Mouse (Mus musculus) forebrain, embryonic 16.5 days (tissue): ENCODE measurements around the gene Nr2f6. TPM values are rescaled to one million over a fixed set of nuclear protein-coding genes. Genes with fewer than 3 reads are reported as not detected.

Experiments
- ATAC-seq: fragments of 200-750 bp; cut with Nextera tagmentation; 2 replicates; pipeline ENCODE4 v1.8.0; 2017; ENCODE audit warnings: mild to moderate bottlenecking, moderate library complexity
- H3K27ac ChIP-seq: fragments of 300-500 bp; sonication (generic); 2 replicates; pipeline ENCODE4 v1.5.1; 2014; ENCODE audit warnings: low read length, control low read depth
- H3K27me3 ChIP-seq: fragments of 300-500 bp; sonication (generic); replicated peaks from 2 replicates; pipeline ENCODE4 v1.6.1; 2014; ENCODE audit warnings: low read length; ENCODE audit not compliant: control insufficient read depth, insufficient read depth
- H3K36me3 ChIP-seq: fragments of 300-500 bp; sonication (generic); 2 replicates; pipeline ENCODE4 v1.6.1; 2014; ENCODE audit not compliant: control insufficient read depth, insufficient read depth
- H3K4me1 ChIP-seq: fragments of 300-500 bp; sonication (generic); replicated peaks from 2 replicates; pipeline ENCODE4 v1.6.1; 2014; ENCODE audit warnings: low read length; ENCODE audit not compliant: control insufficient read depth, insufficient read depth
- H3K4me2 ChIP-seq: fragments of 300-500 bp; sonication (generic); 2 replicates; pipeline ENCODE4 v1.6.1; 2014; ENCODE audit warnings: mild to moderate bottlenecking, low read length, control low read depth
- H3K4me3 ChIP-seq: fragments of 300-500 bp; sonication (generic); replicated peaks from 2 replicates; pipeline ENCODE4 v1.5.1; 2014; ENCODE audit warnings: mild to moderate bottlenecking, low read length, control low read depth
- H3K9ac ChIP-seq: fragments of 300-500 bp; sonication (generic); replicated peaks from 2 replicates; pipeline ENCODE4 v1.6.1; 2014; ENCODE audit warnings: low read depth, low read length, control low read depth
- H3K9me3 ChIP-seq: fragments of 300-500 bp; sonication (generic); 2 replicates; pipeline ENCODE4 v1.6.1; 2016; ENCODE audit warnings: low read length; ENCODE audit not compliant: control insufficient read depth
- WGBS: fragments of 180-500 bp; shearing (Covaris S2); extraction: QIAGEN DNeasy Blood & Tissue Kit; methylation state at CpG from one replicate; pipeline ENCODE4 v1.1.7; 2014; 5-methylcytosine and 5-hydroxymethylcytosine counted together
- polyA plus RNA-seq: library from polyadenylated mRNA; unstranded; fragments of >200 nt; fragmentation: Nextera tagmentation; extraction: Ambion mirVana; gene quantifications from 2 replicates; pipeline ENCODE4 v1.2.1, GENCODE M21; 2015

Nr2f6 gene
- polyA plus RNA-seq, 1 experiment from 2014 or later = 11.8 TPM

- no peaks in the 10 kb centered on the region for H3K9me3 ChIP-seq
- no peak overlapping the region for H3K27ac ChIP-seq
- WGBS = 1% methylated on average over 72 of the region's 72 CpGs
- H3K9ac ChIP-seq = peak overlapping the region; percentile 79
- H3K4me3 ChIP-seq = peak overlapping the region; percentile 72
- peak overlapping the region; percentile 95 for H3K4me2 ChIP-seq
- 0 out of 2 replicates have a peak, but pooled peaks cover 2% of the 10 kb centered on the region for H3K36me3 ChIP-seq
- H3K27me3 ChIP-seq = peaks cover 6% of the 10 kb centered on the region; the same call in 1 of the 2 replicates
- no peak for ATAC-seq
- H3K4me1 ChIP-seq = peaks cover 41% of the 10 kb centered on the region
Measured at GRCm38 (mm10) chr8:71380178-71381171, 1.3 kb downstream of the Nr2f6 start.

- 0 out of 2 replicates have a peak overlapping the region, but pooled peaks have one; percentile 2 for H3K9ac ChIP-seq
Measured at GRCm38 (mm10) chr8:71379512-71380075, 2.2 kb downstream of the Nr2f6 start.

GRCm38 (mm10) chr8:71379008-71379407 lies 2.8 kb downstream of the Nr2f6 start:
- Histone ChIP-seq H3K4me1 (peaks cover 43% of the 10 kb centered on the region), H3K4me3 (no peak overlapping the region), H3K9ac (no peak overlapping the region)

More at GRCm38 (mm10) chr8:71379512-71380075, 2.2 kb downstream of the Nr2f6 start:
- Histone ChIP-seq H3K27me3 (peaks cover 6% of the 10 kb centered on the region; the same call in 1 of the 2 replicates), H3K36me3 (0 out of 2 replicates have a peak, but pooled peaks cover 2% of the 10 kb centered on the region), H3K27ac (no peak overlapping the region), H3K4me1 (peaks cover 43% of the 10 kb centered on the region), H3K9me3 (no peaks in the 10 kb centered on the region), H3K4me2 (peak overlapping the region; percentile 95), H3K4me3 (peak overlapping the region; percentile 72)
- 42% methylated on average over 3 of the region's 3 CpGs for WGBS
- no peak for ATAC-seq

DNA sequence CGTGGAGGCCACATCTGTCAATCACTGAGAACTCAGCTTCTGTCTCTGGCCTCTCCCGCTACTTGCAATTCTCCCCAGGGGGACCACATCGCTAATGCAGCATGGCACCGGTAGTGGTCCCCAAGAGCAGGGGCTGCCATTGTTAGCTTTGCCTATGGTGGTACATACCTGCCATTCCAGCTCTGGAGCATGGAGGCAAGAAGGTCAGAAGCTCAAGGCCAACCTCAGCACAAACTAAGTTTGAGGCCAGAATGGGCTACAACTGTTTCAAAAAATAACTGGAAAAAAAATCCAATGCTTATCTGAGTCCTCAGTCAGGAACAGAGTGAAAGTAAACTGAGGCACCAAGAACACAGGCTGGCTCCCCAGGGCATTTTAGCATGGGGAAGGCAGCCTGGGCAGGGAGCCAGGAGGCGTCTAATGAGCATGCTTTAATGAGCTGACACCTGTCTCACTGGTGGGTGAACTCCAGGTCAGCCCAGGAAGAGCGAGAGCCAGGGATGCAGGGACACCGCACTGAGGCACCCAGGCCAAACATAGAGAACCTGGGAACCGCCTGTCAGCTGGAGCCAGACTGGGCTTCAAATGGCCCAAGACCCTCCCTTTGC lies 5.2 kb downstream of the Nr2f6 start:
- Histone ChIP-seq H3K36me3 (0 out of 2 replicates have a peak, but pooled peaks cover 2% of the 10 kb centered on the region), H3K4me2 (peak overlapping the region; percentile 75), H3K9me3 (no peaks in the 10 kb centered on the region), H3K9ac (peak overlapping the region; percentile 70), H3K27me3 (peaks cover 6% of the 10 kb centered on the region; the same call in 1 of the 2 replicates), H3K4me3 (peak overlapping the region; percentile 45), H3K27ac (no peak overlapping the region), H3K4me1 (peaks cover 38% of the 10 kb centered on the region)
- no peak for ATAC-seq
- WGBS = 28% methylated on average over 8 of the region's 8 CpGs

More at GRCm38 (mm10) chr8:71379008-71379407, 2.8 kb downstream of the Nr2f6 start:
- no peaks in the 10 kb centered on the region for H3K9me3 ChIP-seq
- no peak for ATAC-seq
- H3K4me2 ChIP-seq = peak overlapping the region; percentile 95; the same call in 1 of the 2 replicates
- peaks cover 6% of the 10 kb centered on the region; the same call in 1 of the 2 replicates for H3K27me3 ChIP-seq
- WGBS = 28% methylated on average over 4 of the region's 4 CpGs
- H3K36me3 ChIP-seq = 0 out of 2 replicates have a peak, but pooled peaks cover 2% of the 10 kb centered on the region
- no peak overlapping the region for H3K27ac ChIP-seq

DNA sequence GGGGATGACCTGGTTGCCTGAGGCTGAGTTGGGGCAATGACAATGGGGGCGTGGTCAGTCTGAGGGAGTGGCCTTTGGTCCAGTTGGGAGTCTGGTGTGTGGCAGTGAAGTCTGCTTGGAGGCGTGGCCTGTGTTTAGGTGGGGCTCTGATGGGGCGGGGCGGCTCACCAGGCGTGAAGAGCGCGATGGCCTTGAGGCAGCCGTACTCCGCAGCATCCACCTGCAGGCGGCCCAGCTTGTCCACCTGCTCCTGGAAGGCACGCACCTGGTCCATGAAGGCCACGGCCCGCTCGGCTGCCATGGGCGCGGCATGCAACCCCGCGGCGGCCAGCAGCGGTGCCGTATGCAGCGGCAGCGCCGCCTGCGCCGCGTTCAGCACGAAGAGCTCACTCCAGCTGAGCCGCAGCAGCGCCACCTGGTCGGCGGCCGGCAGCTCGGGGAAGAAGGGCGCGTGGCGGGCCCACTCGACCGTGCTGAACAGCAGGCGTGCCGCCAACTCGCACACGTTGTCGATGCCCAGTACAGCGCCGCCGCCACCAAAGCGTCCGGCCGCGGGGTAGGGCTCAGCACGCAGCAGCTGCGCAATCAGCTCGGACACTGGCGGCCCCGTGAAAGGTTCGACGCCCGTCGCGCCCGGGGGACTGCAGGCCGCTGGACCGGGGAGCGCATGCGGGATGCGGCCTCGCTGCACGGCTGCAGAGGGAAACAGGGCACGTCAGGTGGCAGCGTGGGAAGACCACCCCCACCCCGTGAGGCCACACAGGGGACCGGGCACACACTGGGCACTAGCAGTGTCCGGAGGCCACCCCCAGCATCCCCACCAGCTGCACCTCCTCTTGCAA lies 6.0 kb downstream of the Nr2f6 start:
- H3K9ac ChIP-seq = peak overlapping the region; percentile 70
- peaks cover 33% of the 10 kb centered on the region for H3K4me1 ChIP-seq
- H3K36me3 ChIP-seq = 0 out of 2 replicates have a peak, but pooled peaks cover 2% of the 10 kb centered on the region
- WGBS = 5% methylated on average over 73 of the region's 74 CpGs
- no peaks in the 10 kb centered on the region; the same call in 1 of the 2 replicates for H3K27me3 ChIP-seq
- no peak for ATAC-seq
- peak overlapping the region; percentile 45 for H3K4me3 ChIP-seq
- peak overlapping the region; percentile 47; the same call in 1 of the 2 replicates for H3K27ac ChIP-seq
- no peaks in the 10 kb centered on the region for H3K9me3 ChIP-seq
- H3K4me2 ChIP-seq = peak overlapping the region; percentile 75

GRCm38 (mm10) chr8:71374616-71375206 lies 7.0 kb downstream of the Nr2f6 start:
- Histone ChIP-seq H3K9ac (no peak overlapping the region), H3K27me3 (no peaks in the 10 kb centered on the region), H3K4me2 (no peak overlapping the region), H3K4me3 (no peak overlapping the region), H3K27ac (no peak overlapping the region), H3K36me3 (0 out of 2 replicates have a peak, but pooled peaks cover 2% of the 10 kb centered on the region), H3K9me3 (no peaks in the 10 kb centered on the region), H3K4me1 (peaks cover 26% of the 10 kb centered on the region)
- no peak for ATAC-seq
- 83% methylated on average over 17 of the region's 17 CpGs for WGBS

DNA sequence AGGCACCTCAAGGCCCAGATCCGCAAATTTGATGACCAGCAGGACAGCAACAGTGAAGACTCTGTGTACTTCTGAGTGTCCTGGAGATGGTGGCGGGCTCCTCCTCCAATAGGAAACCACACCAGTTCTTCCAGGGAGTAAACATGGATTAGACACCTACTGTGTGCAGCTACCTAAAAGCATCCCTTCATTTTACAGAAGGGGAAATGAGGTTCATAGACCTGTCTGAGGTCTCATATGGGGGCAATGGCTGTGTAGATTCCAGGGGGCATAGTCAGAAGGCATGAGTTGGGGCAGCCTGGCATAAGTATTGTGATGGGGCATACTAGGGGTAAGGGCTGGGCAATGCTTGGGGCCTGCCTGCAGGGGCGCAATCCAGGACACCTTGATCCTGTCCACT lies 8.8 kb downstream of the Nr2f6 start:
- Histone ChIP-seq H3K27me3 (no peaks in the 10 kb centered on the region), H3K4me2 (no peak overlapping the region), H3K36me3 (0 out of 2 replicates have a peak, but pooled peaks cover 2% of the 10 kb centered on the region), H3K9me3 (no peaks in the 10 kb centered on the region), H3K4me1 (peaks cover 23% of the 10 kb centered on the region), H3K27ac (no peak overlapping the region), H3K4me3 (no peak overlapping the region), H3K9ac (no peak overlapping the region)
- ATAC-seq = no peak
- 88% methylated on average over 3 of the region's 3 CpGs for WGBS

GRCm38 (mm10) chr8:71372427-71372826 lies 9.3 kb downstream of the Nr2f6 start:
- Histone ChIP-seq H3K4me3 (no peak overlapping the region), H3K4me1 (peaks cover 29% of the 10 kb centered on the region), H3K27ac (no peak overlapping the region), H3K9ac (no peak overlapping the region), H3K9me3 (no peaks in the 10 kb centered on the region), H3K36me3 (no peaks in the 10 kb centered on the region), H3K27me3 (no peaks in the 10 kb centered on the region), H3K4me2 (no peak overlapping the region)
- no peak for ATAC-seq
- 80% methylated on average over 12 of the region's 12 CpGs for WGBS
